Mouse (Mus musculus): Measurements from ENCODE around the gene Nlrp10. TPM values are rescaled to one million over a fixed set of nuclear protein-coding genes. Genes with fewer than 3 reads are reported as not detected.

The Nlrp10 gene
- polyA plus RNA-seq (2015; fragmentation: Nextera tagmentation; extraction: Ambion mirVana) = 0.11 TPM in 2 replicates

GRCm38 (mm10) chr7:108929726-108930393 lies at the start of gene Nlrp10:
Nlrp10 (minus strand) TSS chr7:108930178.
- H3K27me3 ChIP-seq = no peaks in the 10 kb centered on the region
- 0 out of 2 replicates have a peak, but pooled peaks cover under 1% of the 10 kb centered on the region for H3K4me1 ChIP-seq
- no peak within 1 kb of the TSS for H3K27ac ChIP-seq
- no peak within 1 kb of the TSS for H3K4me2 ChIP-seq
- H3K36me3 ChIP-seq = no peaks in the 10 kb centered on the region
- H3K9me3 ChIP-seq = no peaks in the 10 kb centered on the region
- H3K4me3 ChIP-seq = no peak within 1 kb of the TSS
- no peak within 1 kb of the TSS for H3K9ac ChIP-seq
- WGBS = 66% methylated on average over 6 of the region's 6 CpGs
- ATAC-seq (ENCODE audit: insufficient number of reproducible peaks, insufficient read depth, low FRiP score, low TSS enrichment, low read depth) = no peak

- Histone ChIP-seq H3K36me3 (no peaks in the 10 kb centered on the region), H3K4me2 (no peak overlapping the region), H3K4me3 (no peak overlapping the region), H3K4me1 (no peaks in the 10 kb centered on the region), H3K9ac (no peak overlapping the region), H3K27ac (no peak overlapping the region), H3K9me3 (no peaks in the 10 kb centered on the region), H3K27me3 (no peaks in the 10 kb centered on the region)
- WGBS = 43% methylated on average over 6 of the region's 6 CpGs
- ATAC-seq (ENCODE audit: insufficient number of reproducible peaks, insufficient read depth, low FRiP score, low TSS enrichment, low read depth) = no peak
These were observed 42.3 kb upstream of the Nlrp10 start for GRCm38 (mm10) chr7:108972273-108972672.

- H3K4me3 ChIP-seq = no peak overlapping the region
- no peak overlapping the region for H3K9ac ChIP-seq
- no peaks in the 10 kb centered on the region for H3K27me3 ChIP-seq
- 34% methylated on average over 6 of the region's 6 CpGs for WGBS
- H3K9me3 ChIP-seq = no peaks in the 10 kb centered on the region
- no peaks in the 10 kb centered on the region for H3K36me3 ChIP-seq
- no peak overlapping the region for H3K4me2 ChIP-seq
- H3K4me1 ChIP-seq = no peaks in the 10 kb centered on the region
- no peak for ATAC-seq (ENCODE audit: insufficient number of reproducible peaks, insufficient read depth, low FRiP score, low TSS enrichment, low read depth)
- no peak overlapping the region for H3K27ac ChIP-seq
These were observed 38.2 kb upstream of the Nlrp10 start for GRCm38 (mm10) chr7:108968201-108968600.

- Histone ChIP-seq H3K27me3 (no peaks in the 10 kb centered on the region), H3K27ac (no peak overlapping the region), H3K4me3 (no peak overlapping the region), H3K9me3 (no peaks in the 10 kb centered on the region), H3K4me2 (no peak overlapping the region), H3K4me1 (no peaks in the 10 kb centered on the region), H3K9ac (no peak overlapping the region), H3K36me3 (no peaks in the 10 kb centered on the region)
- ATAC-seq (ENCODE audit: insufficient number of reproducible peaks, insufficient read depth, low FRiP score, low TSS enrichment, low read depth) = no peak
- WGBS = 30% methylated on average over 7 of the region's 7 CpGs
These were observed 36.9 kb upstream of the Nlrp10 start for GRCm38 (mm10) chr7:108966742-108967362.

- no peak for ATAC-seq (ENCODE audit: insufficient number of reproducible peaks, insufficient read depth, low FRiP score, low TSS enrichment, low read depth)
- WGBS = 24% methylated on average over 2 of the region's 2 CpGs
- no peak overlapping the region for H3K4me2 ChIP-seq
These were observed 36.0 kb upstream of the Nlrp10 start for GRCm38 (mm10) chr7:108965968-108966367.

GRCm38 (mm10) chr7:108957734-108958133 lies 27.8 kb upstream of the Nlrp10 start:
- 79% methylated on average over 2 of the region's 2 CpGs for WGBS

More at GRCm38 (mm10) chr7:108965968-108966367, 36.0 kb upstream of the Nlrp10 start:
- H3K36me3 ChIP-seq = no peaks in the 10 kb centered on the region
- no peaks in the 10 kb centered on the region for H3K27me3 ChIP-seq
- no peak overlapping the region for H3K27ac ChIP-seq
- no peak overlapping the region for H3K9ac ChIP-seq
- H3K4me3 ChIP-seq = no peak overlapping the region
- H3K9me3 ChIP-seq = no peaks in the 10 kb centered on the region
- H3K4me1 ChIP-seq = no peaks in the 10 kb centered on the region

GRCm38 (mm10) chr7:108954185-108954584 lies 24.2 kb upstream of the Nlrp10 start:
- Histone ChIP-seq H3K9ac (no peak overlapping the region), H3K27me3 (peaks cover 42% of the 10 kb centered on the region), H3K9me3 (no peaks in the 10 kb centered on the region), H3K4me3 (no peak overlapping the region), H3K36me3 (no peaks in the 10 kb centered on the region), H3K27ac (no peak overlapping the region), H3K4me2 (no peak overlapping the region), H3K4me1 (peaks cover 12% of the 10 kb centered on the region)
- no peak for ATAC-seq (ENCODE audit: insufficient number of reproducible peaks, insufficient read depth, low FRiP score, low TSS enrichment, low read depth)
- WGBS = 48% methylated on average over 4 of the region's 4 CpGs

More at GRCm38 (mm10) chr7:108957734-108958133, 27.8 kb upstream of the Nlrp10 start:
- ATAC-seq (ENCODE audit: insufficient number of reproducible peaks, insufficient read depth, low FRiP score, low TSS enrichment, low read depth) = no peak
- no peaks in the 10 kb centered on the region for H3K36me3 ChIP-seq
- no peak overlapping the region for H3K4me2 ChIP-seq
- no peak overlapping the region for H3K4me3 ChIP-seq
- H3K27ac ChIP-seq = no peak overlapping the region
- no peak overlapping the region for H3K9ac ChIP-seq
- no peaks in the 10 kb centered on the region for H3K9me3 ChIP-seq
- H3K27me3 ChIP-seq = peaks cover 7% of the 10 kb centered on the region
- no peaks in the 10 kb centered on the region for H3K4me1 ChIP-seq

GRCm38 (mm10) chr7:108952801-108953200 lies 22.8 kb upstream of the Nlrp10 start:
- no peaks in the 10 kb centered on the region for H3K36me3 ChIP-seq

GRCm38 (mm10) chr7:108950762-108951331 lies 20.9 kb upstream of the Nlrp10 start:
- no peak for ATAC-seq (ENCODE audit: insufficient number of reproducible peaks, insufficient read depth, low FRiP score, low TSS enrichment, low read depth)
- H3K9ac ChIP-seq = peak overlapping the region; percentile 67
- no peak overlapping the region for H3K27ac ChIP-seq
- H3K4me1 ChIP-seq = peaks cover 12% of the 10 kb centered on the region
- peak overlapping the region; percentile 56 for H3K4me3 ChIP-seq
- no peaks in the 10 kb centered on the region for H3K9me3 ChIP-seq
- WGBS = under 1% methylated on average over 52 of the region's 52 CpGs
- H3K27me3 ChIP-seq = peaks cover 49% of the 10 kb centered on the region
- H3K4me2 ChIP-seq = peak overlapping the region; percentile 99
- peaks cover 4% of the 10 kb centered on the region; the same call in 1 of the 2 replicates for H3K36me3 ChIP-seq

More at GRCm38 (mm10) chr7:108952801-108953200, 22.8 kb upstream of the Nlrp10 start:
- Histone ChIP-seq H3K4me2 (no peak overlapping the region), H3K9me3 (no peaks in the 10 kb centered on the region), H3K9ac (no peak overlapping the region), H3K27ac (no peak overlapping the region), H3K4me1 (peaks cover 12% of the 10 kb centered on the region), H3K27me3 (peaks cover 49% of the 10 kb centered on the region), H3K4me3 (no peak overlapping the region)
- WGBS = 79% methylated on average over 6 of the region's 6 CpGs
- ATAC-seq (ENCODE audit: insufficient number of reproducible peaks, insufficient read depth, low FRiP score, low TSS enrichment, low read depth) = no peak

- H3K27me3 ChIP-seq = peaks cover 49% of the 10 kb centered on the region
- WGBS = 2% methylated on average over 43 of the region's 44 CpGs
- ATAC-seq (ENCODE audit: insufficient number of reproducible peaks, insufficient read depth, low FRiP score, low TSS enrichment, low read depth) = 0 out of 2 replicates have a peak, but pooled peaks have one; percentile 28
- peak within 1 kb of the TSS; percentile 67 for H3K9ac ChIP-seq
- peak within 1 kb of the TSS; percentile 99 for H3K4me2 ChIP-seq
- H3K27ac ChIP-seq = no peak within 1 kb of the TSS
- H3K36me3 ChIP-seq = peaks cover 7% of the 10 kb centered on the region
- peak within 1 kb of the TSS; percentile 56 for H3K4me3 ChIP-seq
- H3K4me1 ChIP-seq = peaks cover 12% of the 10 kb centered on the region
- no peaks in the 10 kb centered on the region for H3K9me3 ChIP-seq
These were observed 20.4 kb upstream of the Nlrp10 start, which contains the start of gene Tub for GRCm38 (mm10) chr7:108950312-108950761. Tub (plus strand) TSS chr7:108950338.

GRCm38 (mm10) chr7:108949301-108949700 lies 19.3 kb upstream of the Nlrp10 start:
- Histone ChIP-seq H3K27me3 (peaks cover 49% of the 10 kb centered on the region), H3K36me3 (peaks cover 8% of the 10 kb centered on the region), H3K27ac (no peak overlapping the region), H3K9ac (no peak overlapping the region), H3K4me1 (peaks cover 12% of the 10 kb centered on the region), H3K4me2 (no peak overlapping the region), H3K9me3 (no peaks in the 10 kb centered on the region), H3K4me3 (no peak overlapping the region)
- WGBS = 32% methylated on average over 2 of the region's 2 CpGs
- no peak for ATAC-seq (ENCODE audit: insufficient number of reproducible peaks, insufficient read depth, low FRiP score, low TSS enrichment, low read depth)

All from embryonic facial prominence, embryonic 13.5 days (tissue).